In the genomic region with DNA sequence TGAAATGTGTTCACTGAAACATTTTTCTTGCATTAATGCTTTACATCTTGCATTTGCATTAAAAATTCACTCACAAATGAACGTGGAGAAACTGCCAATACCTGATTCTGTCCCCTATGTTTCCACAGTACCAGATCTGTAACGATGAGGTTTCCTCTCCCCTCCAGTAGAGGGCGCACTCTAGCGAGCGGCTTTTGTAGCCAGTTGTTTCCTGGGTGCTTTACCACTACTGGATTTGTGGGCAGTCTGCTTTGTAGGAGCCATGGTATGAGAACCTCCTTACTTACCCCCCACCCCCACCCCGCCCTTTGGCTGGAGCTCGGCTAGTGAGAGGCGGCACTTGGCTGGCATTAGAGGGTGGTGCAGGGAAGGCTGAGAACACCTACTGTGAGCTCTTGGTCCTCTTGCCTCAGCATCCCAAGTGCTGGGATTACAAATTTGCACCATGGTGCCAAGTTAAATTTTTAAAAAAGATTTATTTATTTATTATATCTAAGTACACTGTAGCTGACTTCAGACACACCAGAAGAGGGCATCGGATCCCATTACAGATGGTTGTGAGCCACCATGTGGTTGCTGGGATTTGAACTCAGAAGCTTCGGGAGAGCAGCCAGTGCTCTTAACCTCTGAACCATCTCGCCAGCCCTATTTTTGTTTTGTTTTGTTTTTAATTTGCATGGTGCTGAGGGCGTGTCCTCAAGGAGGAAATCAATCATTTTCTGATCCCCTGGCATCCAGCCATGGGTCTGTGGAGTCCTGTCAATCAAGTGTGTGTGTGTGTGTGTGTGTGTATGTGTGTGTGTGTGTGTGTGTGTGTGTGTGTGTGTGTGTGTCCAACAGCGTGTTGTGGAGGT, we compare ENCODE assay signal across 7 mouse cellular contexts. TPM values are rescaled to one million over a fixed set of nuclear protein-coding genes. Genes with fewer than 3 reads are reported as not detected.
DNase-seq lines count a peak whose midpoint lies in the region; ATAC-seq and TF ChIP-seq lines count a peak whose summit lies in the region.

No protein-coding gene starts in this region.

- ATAC-seq in kidney, embryonic 15.5 days (replicated peaks; ENCODE audit: low FRiP score) = no peak
- ATAC-seq in forebrain, embryonic 16.5 days = no peak

- no peaks in the 10 kb centered on the region for H3K36me3 ChIP-seq in kidney, adult 2 months (ENCODE audit: control insufficient read depth, insufficient read depth, low read length)
- no peaks in the 10 kb centered on the region for H3K36me3 ChIP-seq in kidney, embryonic 15.5 days
- no peaks in the 10 kb centered on the region for H3K36me3 ChIP-seq in forebrain, embryonic 16.5 days (ENCODE audit: control insufficient read depth, insufficient read depth)

- H3K9ac ChIP-seq in kidney, embryonic 15.5 days = no peak overlapping the region
- H3K9ac ChIP-seq in forebrain, embryonic 16.5 days (replicated peaks; ENCODE audit: low read depth, low read length) = no peak overlapping the region

- WGBS in kidney, adult 2 months = 37% methylated on average over 13 of the region's 13 CpGs
- 51% methylated on average over 13 of the region's 13 CpGs for WGBS in kidney, embryonic 15.5 days
- 50% methylated on average over 13 of the region's 13 CpGs for WGBS in forebrain, embryonic 16.5 days

- H3K27ac ChIP-seq in kidney, adult 2 months (ENCODE audit: insufficient read depth, low read depth, low read length) = peak overlapping the region; percentile 41; the same call in 1 of the 2 replicates
- no peak overlapping the region for H3K27ac ChIP-seq in kidney, embryonic 15.5 days
- no peak overlapping the region for H3K27ac ChIP-seq in forebrain, embryonic 16.5 days (ENCODE audit: low read length)

- peaks cover 27% of the 10 kb centered on the region for H3K4me1 ChIP-seq in kidney, adult 2 months (ENCODE audit: control insufficient read depth, insufficient read depth, low read length)
- H3K4me1 ChIP-seq in kidney, embryonic 15.5 days = peaks cover 42% of the 10 kb centered on the region
- H3K4me1 ChIP-seq in forebrain, embryonic 16.5 days (replicated peaks; ENCODE audit: control insufficient read depth, insufficient read depth, low read length) = no peaks in the 10 kb centered on the region; the same call in 1 of the 2 replicates

- no peak overlapping the region for H3K4me3 ChIP-seq in kidney, adult 2 months (ENCODE audit: insufficient read depth, low read depth, low read length)
- H3K4me3 ChIP-seq in kidney, embryonic 15.5 days (replicated peaks) = no peak overlapping the region
- no peak overlapping the region for H3K4me3 ChIP-seq in forebrain, embryonic 16.5 days (replicated peaks; ENCODE audit: low read length)

- TF ChIP-seq POLR2A in kidney, adult 2 months (IDR thresholded peaks at IDR 0.05; ENCODE audit: low read depth, low read length) = no peak

- TF ChIP-seq CTCF in kidney, adult 2 months (conservative IDR thresholded peaks at IDR 0.05; ENCODE audit: insufficient read depth, insufficient read length, low read depth, low read length) = peak; percentile 60

- H3K9me3 ChIP-seq in kidney, embryonic 15.5 days (replicated peaks) = no peaks in the 10 kb centered on the region
- no peaks in the 10 kb centered on the region for H3K9me3 ChIP-seq in forebrain, embryonic 16.5 days (ENCODE audit: control insufficient read depth, low read length)

- no peaks in the 10 kb centered on the region for H3K27me3 ChIP-seq in kidney, adult 2 months (replicated peaks; ENCODE audit: control insufficient read depth, insufficient read depth, low read length)
- no peaks in the 10 kb centered on the region for H3K27me3 ChIP-seq in kidney, embryonic 15.5 days
- H3K27me3 ChIP-seq in forebrain, embryonic 16.5 days (replicated peaks; ENCODE audit: control insufficient read depth, insufficient read depth, low read length) = no peaks in the 10 kb centered on the region

- peak; percentile 72 for DNase-seq in kidney, adult 2 months
- DNase-seq in ES-CJ7 (ENCODE audit: low read depth, low spot score) (peak; percentile 50), adipocyte (ENCODE audit: low spot score) (no peak)
- DNase-seq in embryo, embryonic 10.5 days (ENCODE audit: low spot score) = peak; percentile 47
- peak; percentile 59 for DNase-seq in retina, embryonic 14.5 days (ENCODE audit: low spot score)

- no peak overlapping the region for H3K4me2 ChIP-seq in kidney, embryonic 15.5 days
- H3K4me2 ChIP-seq in forebrain, embryonic 16.5 days (ENCODE audit: low read length) = no peak overlapping the region

RNA-seq across cellular contexts. Expression of a gene that starts 19.3 kb away (rescaled TPM):
- polyA plus RNA-seq in kidney, adult 2 months (2012; rRNA removed) = 16.8 and 18.3 TPM in 2 replicates
- 14.2 and 16.0 TPM in 2 replicates for polyA plus RNA-seq in kidney, embryonic 15.5 days (2015; fragmentation: Nextera tagmentation; extraction: Ambion mirVana)
- polyA plus RNA-seq in forebrain, embryonic 16.5 days (2015; fragmentation: Nextera tagmentation; extraction: Ambion mirVana) = 22.4 and 22.7 TPM in 2 replicates

RNA-seq across cellular contexts. Expression of a gene that starts 55.5 kb away (rescaled TPM):
- polyA plus RNA-seq in kidney, adult 2 months (2012; rRNA removed) = 34.2 and 37.5 TPM in 2 replicates
- polyA plus RNA-seq in kidney, embryonic 15.5 days (2015; fragmentation: Nextera tagmentation; extraction: Ambion mirVana) = 35.4 and 42.2 TPM in 2 replicates
- polyA plus RNA-seq in forebrain, embryonic 16.5 days (2015; fragmentation: Nextera tagmentation; extraction: Ambion mirVana) = 37.3 and 43.5 TPM in 2 replicates
